Mouse (Mus musculus) 3T3-L1 (cell line): ENCODE measurements at regions not wholly inside any gene's neighbourhood (a gene's known extent, or its start where the extent isn't known, plus 50 kb on each side); places are given as distances from the start of the nearest gene placed in this dataset.
"Not testable (repeated sequence)": the region's sequence is repeated elsewhere in the genome, so short reads cannot be mapped to it uniquely, and the experiment has no call there.

Experiments
- DNase-seq: peaks from one replicate; pipeline ENCODE4 v3.0.0-alpha.2; 2015; ENCODE audit warnings: low read depth, low spot score

DNA sequence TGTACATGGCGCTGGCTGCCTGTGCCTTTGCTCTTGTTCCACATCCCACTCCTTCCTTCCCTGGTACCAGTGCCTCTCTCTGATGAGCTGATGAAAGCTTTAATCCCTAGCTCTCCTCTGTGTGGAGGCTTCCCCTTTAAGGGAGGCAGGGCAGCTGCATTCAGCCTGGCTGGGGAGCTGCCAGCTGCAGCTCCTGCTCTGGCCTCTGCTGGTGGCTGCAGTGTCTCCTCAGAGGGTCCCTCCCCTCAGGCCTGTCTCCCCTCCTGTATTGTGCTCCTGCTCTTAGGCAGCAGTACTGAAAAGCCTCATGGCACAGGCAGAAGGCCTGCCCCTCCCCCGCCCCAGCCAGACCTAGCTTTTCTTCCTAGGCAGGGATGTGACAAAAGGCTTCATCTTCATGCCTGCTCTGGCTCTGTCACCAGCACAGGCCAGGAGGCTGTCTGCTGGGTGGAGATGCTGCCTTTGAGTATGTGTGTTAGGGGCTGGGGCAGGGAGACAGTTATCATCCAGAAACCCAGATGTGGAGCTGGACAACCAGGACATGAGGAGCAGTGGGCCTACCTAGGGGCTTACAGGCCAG is 97.7 kb upstream of the Zcchc13 start:
- not testable (repeated sequence) for DNase-seq

GRCm38 (mm10) chrX:103533306-103533705 is 97.1 kb upstream of the Zcchc13 start:
- DNase-seq, result no peak

GRCm38 (mm10) chrX:103533831-103534230 is 96.6 kb upstream of the Zcchc13 start:
- DNase-seq, result no peak

DNA sequence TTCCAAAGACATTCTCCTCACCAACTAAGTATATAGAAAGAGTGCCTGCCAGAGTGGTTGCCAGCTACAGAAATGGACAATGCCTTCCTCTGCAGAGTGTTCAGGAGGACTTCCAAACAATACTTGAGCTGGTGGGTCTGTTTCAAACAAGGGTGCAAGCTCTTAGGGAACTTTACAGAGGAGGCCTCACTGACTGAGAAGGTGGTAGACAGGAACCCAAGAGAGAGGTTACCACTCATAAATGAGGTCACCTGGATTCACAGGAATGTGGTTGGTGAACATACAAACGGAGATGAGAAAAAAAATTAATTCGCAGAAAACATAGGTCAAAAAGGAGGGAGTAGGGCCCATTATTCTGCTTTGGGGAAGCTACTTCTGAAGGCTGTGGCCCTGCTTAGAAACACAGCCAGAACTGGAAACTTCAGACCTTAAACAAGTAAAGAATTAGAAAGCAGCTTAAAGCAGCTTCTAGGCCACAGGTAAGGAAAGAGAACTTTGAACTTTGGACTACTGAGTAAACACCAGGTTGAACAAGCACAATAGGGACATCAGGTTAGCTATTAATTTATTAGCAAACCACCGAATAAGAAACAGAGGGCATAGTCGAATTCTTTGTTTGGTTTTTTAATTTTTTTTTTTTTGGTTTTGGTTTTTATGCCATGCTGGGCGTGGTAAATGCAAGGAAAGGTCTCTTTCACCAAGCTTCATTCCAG is 83.7 kb upstream of the Zcchc13 start:
- DNase-seq, result no peak

- DNase-seq, result no peak
These were observed 79.1 kb upstream of the Zcchc13 start for GRCm38 (mm10) chrX:103551304-103551703.

GRCm38 (mm10) chrX:103553196-103553595 is 77.2 kb upstream of the Zcchc13 start:
- no peak for DNase-seq

DNA sequence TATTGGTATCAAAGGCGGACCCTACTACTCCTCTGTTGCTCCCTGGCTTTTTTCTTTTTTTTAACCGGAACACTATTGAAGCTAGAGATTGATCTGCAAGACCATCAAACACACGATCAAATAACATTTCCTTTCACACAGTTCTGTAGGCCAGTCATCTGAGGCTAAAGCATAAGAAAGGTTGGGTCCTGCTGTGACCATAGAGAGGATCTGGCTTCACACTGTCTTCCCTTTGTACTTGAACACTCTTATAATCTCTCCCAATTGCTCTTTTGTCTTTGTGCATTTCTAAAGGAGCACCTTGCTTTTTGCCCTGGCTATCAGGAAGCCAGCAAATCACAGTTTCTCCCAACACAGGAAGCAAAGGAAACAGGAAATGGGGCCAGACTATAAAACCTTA is 76.8 kb upstream of the Zcchc13 start:
- DNase-seq, result no peak

GRCm38 (mm10) chrX:103555041-103555986 is 75.1 kb upstream of the Zcchc13 start:
- DNase-seq, result not testable (repeated sequence)

DNA sequence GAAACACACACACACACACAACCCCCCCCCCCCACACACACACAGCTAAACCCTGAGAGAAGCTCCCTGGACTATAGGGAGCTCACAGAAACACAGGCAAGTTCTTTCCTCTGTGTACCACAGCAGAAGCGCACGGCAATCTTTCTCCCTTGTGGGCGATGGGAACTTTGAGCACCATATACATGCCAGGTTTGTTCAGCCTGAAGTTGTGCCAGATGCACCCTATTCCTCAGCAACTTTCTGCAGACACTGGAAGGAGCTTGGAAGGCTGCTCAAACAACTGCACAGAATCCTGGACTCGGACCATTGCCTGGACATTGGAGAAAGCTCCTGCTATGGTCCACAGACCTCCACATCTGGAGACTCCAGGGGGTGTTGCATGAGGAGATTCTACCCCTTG is 74.3 kb upstream of the Zcchc13 start:
- peak; percentile 12 for DNase-seq

DNA sequence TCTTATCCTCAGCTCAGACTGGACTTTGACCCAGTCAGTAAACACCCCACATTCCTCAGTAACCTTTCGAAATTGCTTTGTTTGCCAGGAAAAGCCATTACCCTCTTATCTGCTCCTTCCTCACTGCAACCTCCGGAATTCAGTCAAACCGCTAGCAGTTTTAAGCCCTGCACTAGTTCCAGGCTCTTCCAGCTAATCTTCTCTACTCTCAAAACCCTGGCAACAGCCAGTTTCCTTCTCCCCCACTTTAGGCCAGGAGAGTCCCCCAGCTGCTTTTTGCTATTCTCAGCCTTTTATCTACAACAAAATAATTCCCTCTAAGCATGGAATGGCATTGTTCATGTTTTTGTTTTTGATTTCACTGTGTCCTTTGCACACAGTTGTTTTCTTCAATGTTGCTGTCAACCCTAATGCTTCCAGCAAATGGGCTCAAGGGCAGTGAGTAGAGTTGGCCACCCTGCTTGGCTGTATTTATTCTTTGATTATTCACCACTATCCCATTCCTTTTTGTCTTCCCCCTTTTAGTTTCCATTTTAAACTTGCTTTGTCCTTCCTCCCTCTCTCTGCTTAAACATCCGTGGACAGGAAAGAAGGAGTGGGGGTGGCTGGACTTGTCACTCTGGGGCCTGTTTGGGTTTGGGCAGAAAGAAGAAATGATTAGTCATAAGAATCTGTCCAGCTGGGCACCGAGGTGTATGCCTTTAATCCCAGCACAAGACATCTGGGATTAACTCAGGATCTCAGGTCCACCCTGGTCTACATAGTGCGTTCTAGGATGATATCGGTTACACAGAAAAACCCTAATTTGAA is 73.5 kb upstream of the Zcchc13 start:
- DNase-seq, result peak; percentile 54

DNA sequence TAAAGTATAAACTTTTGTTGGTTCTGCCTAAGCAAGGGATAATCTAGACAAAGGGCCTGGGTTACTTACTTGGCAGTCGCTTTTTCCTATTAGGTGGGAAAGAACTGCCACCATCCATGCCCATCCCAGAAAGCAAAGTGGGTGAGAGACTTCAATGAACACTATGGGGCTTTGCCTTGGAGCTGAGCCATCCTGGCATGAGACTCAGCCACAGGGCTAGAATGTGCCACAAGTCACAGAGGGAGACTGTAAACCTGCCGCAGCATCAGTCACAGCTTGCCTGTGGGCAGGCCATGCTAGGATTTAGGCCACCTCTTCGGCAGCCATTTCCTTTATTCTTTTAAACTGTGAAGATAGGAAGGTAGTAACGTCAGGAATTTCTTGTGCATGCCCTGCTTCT is 72.9 kb upstream of the Zcchc13 start:
- DNase-seq, result peak; percentile 8

DNA sequence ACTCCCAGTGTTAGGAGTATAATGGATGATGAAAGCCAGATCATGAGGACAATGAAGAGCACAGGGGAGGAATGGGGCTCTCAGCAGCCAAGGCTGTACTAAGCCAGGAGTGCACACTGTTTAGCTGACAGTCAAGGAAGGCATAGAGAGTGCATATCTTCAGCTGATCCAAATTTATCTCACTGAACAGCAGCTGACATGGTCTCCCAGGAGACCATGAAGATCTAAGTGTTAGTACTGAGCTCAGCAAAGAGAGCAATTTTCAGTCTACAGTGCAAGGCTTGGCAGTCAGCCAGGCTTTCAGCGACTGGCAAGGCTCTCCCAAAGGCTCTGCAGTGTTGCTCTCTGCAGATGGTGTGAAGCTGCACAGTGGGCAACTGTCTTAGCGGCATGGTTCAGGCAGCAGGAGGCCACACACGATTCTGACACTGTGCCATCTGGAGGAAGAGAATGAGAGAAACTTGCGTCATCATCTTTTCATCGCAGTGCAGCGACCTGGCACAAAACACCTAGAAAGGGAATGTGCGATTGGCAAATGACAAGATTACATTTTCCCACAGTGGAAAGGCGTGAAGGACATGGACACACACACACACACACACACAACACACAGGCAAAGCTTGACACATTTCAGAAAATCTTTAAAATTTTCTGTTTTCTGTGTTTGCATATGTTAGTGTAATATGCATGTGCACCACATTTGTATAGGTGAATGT is 66.7 kb upstream of the Zcchc13 start:
- DNase-seq, result peak; percentile 44

- DNase-seq, result no peak
These were observed 57.0 kb upstream of the Zcchc13 start for GRCm38 (mm10) chrX:103573344-103573743.

DNA sequence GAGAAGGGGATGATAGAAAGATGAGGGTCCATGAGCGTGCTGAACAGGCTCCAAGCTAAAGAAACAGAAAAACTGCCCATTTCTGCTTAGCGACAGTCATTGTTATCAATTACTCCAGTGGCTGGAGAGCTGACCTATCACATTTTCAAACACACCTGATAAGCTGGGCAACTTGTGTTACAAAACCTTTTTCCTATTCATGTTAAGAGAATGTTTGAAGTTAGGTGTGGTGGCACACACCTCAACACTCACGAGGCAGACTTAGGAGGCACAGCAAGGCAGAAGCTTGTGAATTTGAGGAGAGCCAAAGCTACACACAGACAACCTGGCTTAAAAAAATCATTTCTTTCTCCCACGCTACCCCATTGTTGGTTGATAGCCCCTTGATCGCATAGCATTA is 50.9 kb upstream of the Zcchc13 start:
- no peak for DNase-seq
